Mouse (Mus musculus) C3H10T1/2 (cell line): ENCODE measurements around the gene Nudt19. TPM values are rescaled to one million over a fixed set of nuclear protein-coding genes. Genes with fewer than 3 reads are reported as not detected.

ENCODE experiments used
- polyA plus RNA-seq, 2 experiments: library from polyadenylated mRNA; unstranded; fragments of >200 nt; fragmentation: generic; extraction: Trizol; gene quantifications; one replicate each; pipeline ENCODE4 v1.2.1; 2012; ENCODE audit warnings: missing spikeins in 2 of 2

Gene Nudt19
- polyA plus RNA-seq, result 10 to 100 TPM in 1 of 2 experiments, 1 to 10 TPM in 1; 8.2 to 22.5 TPM

DNA sequence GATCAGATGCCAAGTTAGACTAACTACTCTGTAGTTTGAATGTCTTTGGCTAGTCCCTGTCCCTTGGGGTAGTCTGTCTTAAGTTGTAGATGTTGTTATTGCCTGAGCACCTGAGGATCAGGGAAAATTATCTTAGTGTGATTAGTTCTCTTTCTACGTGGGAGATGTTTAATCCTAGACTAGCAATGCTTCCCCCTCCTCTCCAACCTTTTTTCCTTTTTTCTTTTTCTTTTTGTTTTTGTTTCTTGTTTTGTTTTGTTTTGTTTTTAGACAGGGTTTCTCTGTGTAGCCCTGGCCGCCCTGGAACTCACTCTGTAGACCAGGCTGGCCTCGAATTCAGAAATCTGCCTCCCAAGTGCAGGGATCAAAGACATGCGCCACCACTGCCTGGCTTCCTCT is at the start of gene Nudt19:
Nudt19 (minus strand) TSS at position 100 of the 399 bp plus-strand sequence.

DNA sequence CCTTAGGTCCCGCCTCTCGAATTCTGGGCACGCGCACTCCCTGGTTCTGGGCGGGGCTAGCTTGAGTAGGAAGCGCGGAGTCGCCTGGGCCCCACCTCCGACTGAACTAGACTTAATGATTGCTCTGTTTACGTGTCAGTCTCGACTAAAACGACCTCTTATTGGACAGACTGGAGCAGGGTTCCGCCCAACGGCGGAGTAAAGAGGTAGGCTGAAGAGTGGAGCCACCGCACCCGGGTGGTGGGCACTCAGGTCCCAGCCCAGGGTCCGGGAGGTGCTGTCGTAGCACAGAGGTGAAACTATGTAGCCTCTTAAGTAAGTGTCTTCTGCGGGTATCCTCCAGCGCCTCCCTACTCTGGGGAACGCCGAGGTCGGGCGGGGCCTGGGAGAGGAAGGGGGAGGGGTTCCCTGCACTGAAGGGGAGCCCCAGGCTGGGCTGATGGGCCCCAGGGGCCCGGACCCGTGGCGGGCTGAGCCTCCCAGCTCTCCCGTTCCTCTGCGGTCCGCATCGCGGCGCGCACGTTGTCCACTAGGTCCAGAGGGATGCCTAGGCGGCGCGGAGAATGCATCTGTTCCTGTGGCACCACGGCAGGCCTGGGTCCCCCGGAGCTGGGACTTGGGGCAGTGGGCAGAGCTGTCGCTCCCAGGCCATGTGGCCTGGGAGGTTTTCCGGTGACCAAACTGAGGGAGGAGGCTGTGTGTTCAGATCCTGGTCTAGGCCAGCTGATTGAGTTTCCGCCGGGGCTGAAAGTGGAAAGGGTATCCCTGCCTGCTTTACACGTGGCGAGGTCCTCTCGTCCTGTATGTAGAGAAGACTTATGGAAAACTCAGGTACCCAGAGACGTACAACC is 30.2 kb upstream of the Nudt19 start, which contains the start of gene Ankrd27:
Ankrd27 (plus strand) TSS at position 190 of the 851 bp plus-strand sequence.

DNA sequence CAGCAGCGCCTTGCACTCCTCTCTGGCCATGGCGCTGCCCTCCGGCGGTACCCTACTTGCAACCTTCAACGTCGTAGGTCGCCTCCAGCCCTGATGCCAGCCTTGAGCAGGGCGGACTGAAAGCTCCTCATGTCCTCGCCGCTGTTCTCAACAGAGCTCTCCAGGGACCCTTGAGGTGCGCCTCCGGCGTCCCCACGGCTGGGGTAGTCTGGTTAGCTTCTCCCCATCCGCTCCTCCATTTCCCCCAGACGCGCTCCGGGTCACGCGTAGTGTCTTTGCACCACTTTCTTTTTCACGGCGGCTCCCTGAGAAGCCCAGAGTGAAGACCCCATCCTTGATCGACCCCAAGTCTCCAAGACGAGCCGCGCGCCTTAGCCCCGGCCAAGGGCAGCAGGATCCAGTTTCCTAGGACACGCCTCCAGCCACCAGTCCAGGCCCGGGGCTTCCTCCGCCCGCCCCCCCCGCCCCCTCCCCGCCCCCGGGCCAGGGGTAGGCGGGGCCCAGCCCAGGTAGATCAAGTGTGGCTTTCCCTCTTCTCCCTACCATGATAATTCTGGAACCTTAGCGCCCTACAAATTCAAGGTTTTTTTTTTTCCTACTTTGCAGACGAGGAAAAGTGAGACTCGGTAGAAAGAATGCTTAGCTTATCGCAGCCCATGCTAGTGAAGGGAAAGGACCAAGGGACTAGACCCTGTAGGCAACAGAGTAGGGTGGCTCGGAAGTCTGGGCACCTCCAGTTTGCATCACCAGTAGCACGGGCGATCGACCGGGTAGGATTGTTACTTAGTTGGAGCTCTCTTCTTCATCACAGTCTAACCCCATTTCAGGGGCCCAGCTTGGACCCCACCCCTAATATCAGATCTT is 29.3 kb upstream of the Nudt19 start, which contains the start of gene Rgs9bp:
Rgs9bp (minus strand) TSS at position 392 of the 864 bp plus-strand sequence.

DNA sequence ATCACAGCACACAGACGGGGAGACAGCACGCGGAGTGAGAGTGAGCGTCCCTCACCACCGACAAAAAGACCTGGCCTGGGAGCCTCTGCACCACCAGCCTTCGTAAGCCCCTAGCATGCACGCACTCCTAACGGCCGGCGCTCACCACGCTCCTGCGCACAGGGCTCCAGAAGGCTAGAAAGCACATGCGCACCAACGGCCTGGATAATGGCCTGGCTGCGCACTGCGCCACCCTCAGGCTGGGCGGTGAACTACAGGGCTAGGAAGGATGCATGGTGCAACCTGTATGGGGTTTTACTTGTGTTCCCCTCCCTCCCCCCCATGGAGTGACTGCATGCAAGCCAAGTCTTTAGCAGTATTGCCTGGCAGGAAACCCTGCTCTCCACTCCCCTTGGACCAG is 18.5 kb downstream of the Nudt19 start, which contains the start of gene Tdrd12:
Tdrd12 (minus strand) TSS at position 184 of the 400 bp plus-strand sequence.

Other genes with a start within 250 kb of the Nudt19 start
- gene Gpatch1, start 237.9 kb downstream of the Nudt19 start, polyA plus RNA-seq, result 1 to 10 TPM; 1.4 to 8.1 TPM
- under 1 TPM; 0.42 to 0.97 TPM for gene Rhpn2, start 222.1 kb downstream of the Nudt19 start, polyA plus RNA-seq
- gene Faap24, start 159.5 kb downstream of the Nudt19 start, polyA plus RNA-seq, result 10 to 100 TPM; 10.1 to 11.8 TPM
- gene Cep89, start 159.3 kb downstream of the Nudt19 start, polyA plus RNA-seq, result 10 to 100 TPM; 16.5 to 45.1 TPM
- gene Slc7a9, start 107.5 kb downstream of the Nudt19 start, polyA plus RNA-seq, result not detected
- not detected for gene Tdrd12, start 18.6 kb downstream of the Nudt19 start, polyA plus RNA-seq
- under 1 TPM; 0.04 to 0.35 TPM for gene Rgs9bp, start 29.3 kb upstream of the Nudt19 start, polyA plus RNA-seq
- gene Ankrd27, start 29.9 kb upstream of the Nudt19 start, polyA plus RNA-seq, result 10 to 100 TPM in 1 of 2 experiments, 1 to 10 TPM in 1; 8.0 to 18.2 TPM
- gene Pdcd5, start 91.2 kb upstream of the Nudt19 start, polyA plus RNA-seq, result 100 to 1,000 TPM in 1 of 2 experiments, 10 to 100 TPM in 1; 48.8 to 139 TPM
- 1 to 10 TPM; 1.6 to 8.5 TPM for gene Dpy19l3, start 198.2 kb upstream of the Nudt19 start, polyA plus RNA-seq
- 1 to 10 TPM; 1.2 to 4.5 TPM for gene Zfp507, start 246.7 kb upstream of the Nudt19 start, polyA plus RNA-seq